Mouse (Mus musculus) left cerebral cortex, adult 2 months (tissue): ENCODE measurements at regions not wholly inside any gene's neighbourhood (a gene's known extent, or its start where the extent isn't known, plus 50 kb on each side); places are given as distances from the start of the nearest gene placed in this dataset.

Source experiments
- DNase-seq, 2 experiments: peaks; one replicate each; pipeline ENCODE4 v3.0.0; 2021 to 2022; ENCODE audit warnings: low spot score in 2 of 2, mixed read lengths in 1 of 2; ENCODE audit errors: extremely low spot score in 1 of 2
- H3K27ac ChIP-seq: fragments of 200-600 bp; 2 replicates; pipeline ENCODE4 v1.8.1; 2022
- H3K4me3 ChIP-seq: fragments of 200-600 bp; 2 replicates; pipeline ENCODE4 v1.8.1; 2022
- CTCF ChIP-seq: fragments of 200-600 bp; IDR thresholded peaks from 2 replicates; pipeline ENCODE4 v1.8.1; 2022; ENCODE audit warnings: antibody characterized with exemption, mild to moderate bottlenecking, moderate library complexity
- intact Hi-C: fragments of 180-260 bp; cut with DNase I; formaldehyde crosslinking; loops from one replicate; pipeline ENCODE4 v1.15.1; 2025

GRCm38 (mm10) chr2:48412683-48413440 is 401.0 kb upstream of the Acvr2a start:
- DNase-seq = no peak
- Histone ChIP-seq H3K4me3 (no peak overlapping the region), H3K27ac (no peak overlapping the region)
- no peak for TF ChIP-seq CTCF
- intact Hi-C loops = no loop called here

GRCm38 (mm10) chr2:48414596-48415481 is 399.1 kb upstream of the Acvr2a start:
- no peak for TF ChIP-seq CTCF
- H3K4me3 ChIP-seq = no peak overlapping the region
- no peak for DNase-seq
- H3K27ac ChIP-seq = no peak overlapping the region
- intact Hi-C loops = no loop called here

GRCm38 (mm10) chr2:48416207-48416750 is 397.6 kb upstream of the Acvr2a start:
- intact Hi-C loops = no loop called here
- Histone ChIP-seq H3K27ac (no peak overlapping the region), H3K4me3 (no peak overlapping the region)
- no peak for TF ChIP-seq CTCF
- no peak for DNase-seq

GRCm38 (mm10) chr2:48417000-48417596 is 396.8 kb upstream of the Acvr2a start:
- TF ChIP-seq CTCF = no peak
- no peak for DNase-seq
- intact Hi-C loops = no loop called here
- Histone ChIP-seq H3K4me3 (no peak overlapping the region), H3K27ac (no peak overlapping the region)

- no peak for DNase-seq
- intact Hi-C loops = no loop called here
- H3K27ac ChIP-seq = no peak overlapping the region
These were observed 393.1 kb upstream of the Acvr2a start for GRCm38 (mm10) chr2:48420791-48421190.

GRCm38 (mm10) chr2:48423861-48424442 is 390.0 kb upstream of the Acvr2a start:
- Histone ChIP-seq H3K27ac (peak overlapping the region; percentile 33), H3K4me3 (no peak overlapping the region)
- intact Hi-C loops = no loop called here
- TF ChIP-seq CTCF = no peak
- DNase-seq = no peak

More at GRCm38 (mm10) chr2:48420791-48421190, 393.1 kb upstream of the Acvr2a start:
- TF ChIP-seq CTCF = no peak
- no peak overlapping the region for H3K4me3 ChIP-seq

- no peak for TF ChIP-seq CTCF
- H3K27ac ChIP-seq = peak overlapping the region; percentile 33
- DNase-seq = no peak
- intact Hi-C loops = no loop called here
- no peak overlapping the region for H3K4me3 ChIP-seq
These were observed 389.3 kb upstream of the Acvr2a start for GRCm38 (mm10) chr2:48424562-48424961.

- intact Hi-C loops = no loop called here
- Histone ChIP-seq H3K27ac (no peak overlapping the region), H3K4me3 (no peak overlapping the region)
- DNase-seq = no peak
- no peak for TF ChIP-seq CTCF
These were observed 388.5 kb upstream of the Acvr2a start for GRCm38 (mm10) chr2:48425200-48426090.

GRCm38 (mm10) chr2:48432545-48432944 is 381.4 kb upstream of the Acvr2a start:
- intact Hi-C loops = no loop called here
- no peak for TF ChIP-seq CTCF

GRCm38 (mm10) chr2:48441296-48441990 is 372.5 kb upstream of the Acvr2a start:
- no peak for TF ChIP-seq CTCF

More at GRCm38 (mm10) chr2:48432545-48432944, 381.4 kb upstream of the Acvr2a start:
- Histone ChIP-seq H3K27ac (no peak overlapping the region), H3K4me3 (no peak overlapping the region)
- DNase-seq = no peak

More at GRCm38 (mm10) chr2:48441296-48441990, 372.5 kb upstream of the Acvr2a start:
- H3K27ac ChIP-seq = no peak overlapping the region
- no peak overlapping the region for H3K4me3 ChIP-seq
- intact Hi-C loops = no loop called here
- DNase-seq = no peak
